Mouse (Mus musculus) kidney, postnatal 0 days (tissue): ENCODE measurements around the gene Mpl. TPM values are rescaled to one million over a fixed set of nuclear protein-coding genes. Genes with fewer than 3 reads are reported as not detected.

Experiments used
- ATAC-seq: fragments of 200-750 bp; cut with Nextera tagmentation; replicated peaks from 2 replicates; pipeline ENCODE4 v1.8.0; 2017; ENCODE audit warnings: low read depth, moderate number of reproducible peaks, moderate TSS enrichment, moderate library complexity; ENCODE audit not compliant: low FRiP score
- DNase-seq: peaks from one replicate; pipeline ENCODE4 v3.0.0-alpha.2; 2016; ENCODE audit warnings: low spot score
- H3K27ac ChIP-seq: fragments of 300-500 bp; sonication (generic); 2 replicates; pipeline ENCODE4 v1.5.1; 2014; ENCODE audit warnings: mild to moderate bottlenecking
- H3K27me3 ChIP-seq: fragments of 300-500 bp; sonication (generic); 2 replicates; pipeline ENCODE4 v1.6.1; 2014; ENCODE audit warnings: low read length, mixed read lengths; ENCODE audit not compliant: insufficient read depth
- H3K36me3 ChIP-seq: fragments of 300-500 bp; sonication (generic); 2 replicates; pipeline ENCODE4 v1.6.1; 2014; ENCODE audit warnings: low read length, mixed read lengths; ENCODE audit not compliant: insufficient read depth
- H3K4me1 ChIP-seq: fragments of 300-500 bp; sonication (generic); replicated peaks from 2 replicates; pipeline ENCODE4 v1.6.1; 2014; ENCODE audit warnings: antibody characterized with exemption, low read length, mixed read lengths; ENCODE audit not compliant: insufficient read depth
- H3K4me2 ChIP-seq: fragments of 300-500 bp; sonication (generic); 2 replicates; pipeline ENCODE4 v1.6.1; 2014; ENCODE audit warnings: mild to moderate bottlenecking, low read length, moderate library complexity, mixed read lengths
- H3K4me3 ChIP-seq: fragments of 300-500 bp; sonication (generic); replicated peaks from 2 replicates; pipeline ENCODE4 v1.5.1; 2014; ENCODE audit warnings: low read depth, low read length
- H3K9ac ChIP-seq: fragments of 300-500 bp; sonication (generic); 2 replicates; pipeline ENCODE4 v1.6.1; 2014; ENCODE audit warnings: low read depth, low read length
- H3K9me3 ChIP-seq: fragments of 300-500 bp; sonication (generic); replicated peaks from 2 replicates; pipeline ENCODE4 v1.6.1; 2016; ENCODE audit warnings: low read length, inconsistent platforms, mixed read lengths
- CTCF ChIP-seq: IDR thresholded peaks from 2 replicates; pipeline ENCODE4 v1.5.1; 2016; ENCODE audit warnings: antibody characterized with exemption, low read depth, mild to moderate bottlenecking, moderate library complexity
- WGBS: fragments of 180-500 bp; shearing (Covaris S2); extraction: QIAGEN DNeasy Blood & Tissue Kit; methylation state at CpG from one replicate; pipeline ENCODE4 v1.1.7; 2014; 5-methylcytosine and 5-hydroxymethylcytosine counted together
- polyA plus RNA-seq: library from polyadenylated mRNA; unstranded; fragments of >200 nt; fragmentation: Nextera tagmentation; extraction: Ambion mirVana; gene quantifications from 2 replicates; pipeline ENCODE4 v1.2.1, GENCODE M21; 2015

The Mpl gene
- polyA plus RNA-seq, 1 experiment from 2014 or later = 0.09 TPM

GRCm38 (mm10) chr4:118428531-118429214 lies 28.6 kb downstream of the Mpl start:
- peak overlapping the region; percentile 56 for H3K4me3 ChIP-seq
- H3K9ac ChIP-seq = peak overlapping the region; percentile 74
- no peak for TF ChIP-seq CTCF
- H3K4me1 ChIP-seq = peaks cover 24% of the 10 kb centered on the region
- DNase-seq = peak; percentile 33
- WGBS = 32% methylated on average over 15 of the region's 15 CpGs
- 0 out of 2 replicates have a peak, but pooled peaks have one; percentile 1 for ATAC-seq
- peak overlapping the region; percentile 60 for H3K4me2 ChIP-seq
- no peaks in the 10 kb centered on the region for H3K27me3 ChIP-seq
- peaks cover 28% of the 10 kb centered on the region for H3K36me3 ChIP-seq
- no peaks in the 10 kb centered on the region for H3K9me3 ChIP-seq
- peak overlapping the region; percentile 76 for H3K27ac ChIP-seq

DNA sequence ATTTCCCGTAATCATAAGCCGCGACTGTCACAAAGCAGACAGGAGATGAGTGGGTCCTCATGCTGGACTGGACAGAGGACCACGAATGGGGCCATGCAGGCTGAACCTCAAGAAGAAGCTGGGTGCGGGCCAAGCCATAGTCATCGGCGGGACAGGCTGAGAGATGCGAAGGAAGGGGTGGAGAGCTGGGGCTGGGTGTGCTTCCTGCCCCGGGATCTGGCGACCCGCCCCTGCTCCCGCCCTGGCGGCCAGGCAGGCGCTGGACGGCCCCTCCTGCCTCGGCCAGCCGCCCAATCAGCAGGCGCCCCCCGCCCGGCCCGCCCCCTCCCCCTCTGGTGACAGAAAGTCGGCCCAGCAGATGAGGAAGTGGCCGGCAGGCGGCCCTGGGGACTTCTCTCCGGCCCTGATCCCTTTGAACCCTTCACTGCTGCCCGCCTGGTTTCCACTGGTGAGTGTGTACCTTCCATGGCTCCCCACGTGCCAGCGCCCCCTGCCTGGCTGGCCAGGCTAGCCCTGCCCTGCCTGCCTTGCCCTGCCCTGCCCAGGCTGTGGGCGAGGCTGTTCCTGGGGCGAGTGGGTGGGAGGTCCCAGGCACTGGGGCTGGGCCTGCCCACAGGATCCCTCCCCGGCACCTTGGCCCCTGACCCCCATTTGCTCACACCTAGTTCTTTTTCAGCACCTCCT lies 29.4 kb downstream of the Mpl start, which contains the start of gene Elovl1:
Gene Elovl1 (plus strand): TSS at position 326 of the 684 bp plus-strand sequence.
- ATAC-seq (peak; percentile 93), DNase-seq (peak; percentile 97)
- peak; percentile 63 for TF ChIP-seq CTCF
- Histone ChIP-seq H3K4me1 (peaks cover 24% of the 10 kb centered on the region), H3K27me3 (no peaks in the 10 kb centered on the region), H3K9ac (peak within 1 kb of the TSS; percentile 74), H3K27ac (peak within 1 kb of the TSS; percentile 76), H3K9me3 (no peaks in the 10 kb centered on the region), H3K36me3 (peaks cover 24% of the 10 kb centered on the region), H3K4me2 (peak within 1 kb of the TSS; percentile 60), H3K4me3 (peak within 1 kb of the TSS; percentile 56)
- WGBS = under 1% methylated on average over 23 of the region's 31 CpGs

DNA sequence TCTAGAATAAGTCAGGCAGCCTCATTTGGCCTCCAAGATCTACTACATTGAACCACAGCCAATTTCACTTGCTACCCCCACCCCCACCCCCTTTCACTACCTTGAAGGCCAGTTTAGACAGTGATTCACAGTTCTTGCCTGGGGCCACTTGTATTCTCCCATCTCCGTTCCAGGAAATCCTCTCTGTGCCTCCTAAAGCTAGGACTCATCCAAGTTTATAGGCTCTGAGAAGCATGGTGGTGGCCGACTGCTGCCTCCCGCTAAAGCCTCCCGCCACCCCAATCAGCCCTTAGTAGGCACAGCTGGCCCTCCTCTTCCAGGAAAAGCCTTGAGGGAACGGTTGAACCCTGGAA lies 29.9 kb downstream of the Mpl start:
- H3K36me3 ChIP-seq = peaks cover 19% of the 10 kb centered on the region
- peak overlapping the region; percentile 63 for H3K9ac ChIP-seq
- ATAC-seq = no peak
- no peaks in the 10 kb centered on the region for H3K27me3 ChIP-seq
- H3K27ac ChIP-seq = peak overlapping the region; percentile 76
- WGBS = 0% methylated on average over 5 of the region's 5 CpGs
- no peak for TF ChIP-seq CTCF
- H3K9me3 ChIP-seq = no peaks in the 10 kb centered on the region
- H3K4me1 ChIP-seq = peaks cover 24% of the 10 kb centered on the region
- peak overlapping the region; percentile 60 for H3K4me2 ChIP-seq
- peak overlapping the region; percentile 56 for H3K4me3 ChIP-seq
- no peak for DNase-seq

DNA sequence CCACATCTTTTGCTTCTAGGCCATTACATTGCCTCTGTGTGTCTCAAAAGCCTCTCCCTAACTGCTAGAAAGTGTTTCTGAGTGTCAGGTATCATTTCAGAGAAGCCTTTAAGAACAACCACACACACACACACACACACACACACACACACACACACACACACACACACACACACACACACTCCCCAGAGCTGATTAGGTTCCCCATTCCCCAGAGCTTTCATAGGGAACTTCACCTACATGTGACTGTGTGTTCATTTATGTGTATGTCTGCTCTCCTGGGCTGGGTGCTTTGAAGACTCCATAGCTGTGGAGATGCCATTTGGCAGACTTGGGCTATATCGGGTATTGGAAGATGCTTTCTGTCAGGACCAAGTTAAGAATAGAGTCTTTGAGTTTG lies 31.9 kb downstream of the Mpl start:
- Histone ChIP-seq H3K9me3 (no peaks in the 10 kb centered on the region), H3K27ac (no peak overlapping the region), H3K4me3 (no peak overlapping the region), H3K9ac (no peak overlapping the region), H3K4me1 (peaks cover 23% of the 10 kb centered on the region), H3K27me3 (no peaks in the 10 kb centered on the region), H3K4me2 (no peak overlapping the region), H3K36me3 (peaks cover 3% of the 10 kb centered on the region; the same call in 1 of the 2 replicates)
- 94% methylated on average over 1 of the region's 1 CpGs for WGBS
- DNase-seq = no peak
- TF ChIP-seq CTCF = no peak
- no peak for ATAC-seq

GRCm38 (mm10) chr4:118424541-118425160 lies 32.7 kb downstream of the Mpl start:
- no peak for DNase-seq
- 80% methylated on average over 4 of the region's 4 CpGs for WGBS
- ATAC-seq = no peak

GRCm38 (mm10) chr4:118421384-118421783 lies 35.9 kb downstream of the Mpl start:
- Histone ChIP-seq H3K4me3 (no peak overlapping the region), H3K36me3 (peaks cover 23% of the 10 kb centered on the region), H3K4me1 (no peaks in the 10 kb centered on the region), H3K9me3 (no peaks in the 10 kb centered on the region), H3K4me2 (no peak overlapping the region), H3K9ac (no peak overlapping the region), H3K27ac (no peak overlapping the region), H3K27me3 (no peaks in the 10 kb centered on the region)
- no peak; the same call in 1 of the 2 replicates for ATAC-seq
- DNase-seq = no peak
- 85% methylated on average over 3 of the region's 3 CpGs for WGBS
- TF ChIP-seq CTCF = no peak

More at GRCm38 (mm10) chr4:118424541-118425160, 32.7 kb downstream of the Mpl start:
- H3K9ac ChIP-seq = no peak overlapping the region
- H3K36me3 ChIP-seq = peaks cover 6% of the 10 kb centered on the region; the same call in 1 of the 2 replicates
- peaks cover 16% of the 10 kb centered on the region for H3K4me1 ChIP-seq
- no peaks in the 10 kb centered on the region for H3K27me3 ChIP-seq
- no peaks in the 10 kb centered on the region for H3K9me3 ChIP-seq
- H3K4me2 ChIP-seq = no peak overlapping the region
- TF ChIP-seq CTCF = no peak
- H3K27ac ChIP-seq = no peak overlapping the region
- H3K4me3 ChIP-seq = no peak overlapping the region
